ENCODE assay signal across 19 mouse cellular contexts in genomic region chr19:20707159-20707558, GRCm38 (mm10). TPM values are rescaled to one million over a fixed set of nuclear protein-coding genes. Genes with fewer than 3 reads are reported as not detected.
"Had no signal": no experiment of that assay in that cellular context is flagged by ENCODE, and none has a peak within 500 bp of the region (broad histone marks: within the 10 kb centered on the region; RNA-seq: fewer than 3 reads in every experiment).

No protein-coding gene starts in this region.

- H3K4me3 ChIP-seq: heart, embryonic 10.5 days; heart, embryonic 12.5 days; heart, embryonic 13.5 days; heart, embryonic 15.5 days; hindbrain, embryonic 10.5 days; hindbrain, embryonic 12.5 days; hindbrain, embryonic 13.5 days; hindbrain, embryonic 15.5 days; kidney, embryonic 15.5 days; layer of hippocampus, adult 2 months; left cerebral cortex, adult 2 months had no signal

- H3K4me2 ChIP-seq: heart, embryonic 11.5 days; heart, embryonic 12.5 days; heart, embryonic 13.5 days; heart, embryonic 15.5 days; hindbrain, embryonic 12.5 days; hindbrain, embryonic 13.5 days; hindbrain, embryonic 14.5 days; hindbrain, embryonic 15.5 days; kidney, embryonic 15.5 days had no signal

- H3K27ac ChIP-seq: heart, embryonic 10.5 days; heart, embryonic 13.5 days; heart, embryonic 15.5 days; hindbrain, embryonic 10.5 days; hindbrain, embryonic 12.5 days; hindbrain, embryonic 13.5 days; hindbrain, embryonic 14.5 days; hindbrain, embryonic 15.5 days; hindbrain, postnatal 0 days; kidney, embryonic 15.5 days; kidney, postnatal 0 days; layer of hippocampus, adult 2 months; left cerebral cortex, adult 2 months had no signal

- H3K4me1 ChIP-seq: heart, embryonic 10.5 days; heart, embryonic 12.5 days; heart, embryonic 13.5 days; heart, embryonic 15.5 days; hindbrain, embryonic 13.5 days; hindbrain, embryonic 15.5 days; kidney, embryonic 15.5 days had no signal

- H3K9me3 ChIP-seq: heart, embryonic 10.5 days; heart, embryonic 12.5 days; heart, embryonic 13.5 days; heart, embryonic 15.5 days; hindbrain, embryonic 10.5 days; hindbrain, embryonic 12.5 days; hindbrain, embryonic 13.5 days; hindbrain, embryonic 15.5 days; kidney, embryonic 15.5 days had no signal

- H3K9ac ChIP-seq: heart, embryonic 12.5 days; heart, embryonic 13.5 days; heart, embryonic 15.5 days; hindbrain, embryonic 12.5 days; hindbrain, embryonic 13.5 days; hindbrain, embryonic 14.5 days; hindbrain, embryonic 15.5 days; kidney, embryonic 15.5 days had no signal

- ATAC-seq: hindbrain, embryonic 16.5 days; hindbrain, postnatal 0 days; inflammation-experienced regulatory T-cells, adult 6 months; intestine, embryonic 16.5 days; intestine, postnatal 0 days had no signal

- H3K36me3 ChIP-seq: heart, embryonic 10.5 days; heart, embryonic 12.5 days; heart, embryonic 13.5 days; heart, embryonic 15.5 days; hindbrain, embryonic 10.5 days; hindbrain, embryonic 12.5 days; hindbrain, embryonic 13.5 days; hindbrain, embryonic 15.5 days; kidney, embryonic 15.5 days had no signal

- H3K27me3 ChIP-seq: heart, embryonic 12.5 days; heart, embryonic 13.5 days; heart, embryonic 15.5 days; hindbrain, embryonic 12.5 days; hindbrain, embryonic 13.5 days; hindbrain, embryonic 15.5 days; kidney, embryonic 15.5 days had no signal

RNA-seq across cellular contexts. Expression of gene Aldh1a7, which starts 20.2 kb away (rescaled TPM):
- polyA plus RNA-seq: inflammation-experienced regulatory T-cells, adult 6 months had no signal
